Mouse (Mus musculus): ENCODE data around the gene Glcci1.

Gene Glcci1

GRCm38 (mm10) chr6:8492248-8492647 lies 17.2 kb upstream of the Glcci1 start:
- in situ Hi-C loops (cut with MboI; ENCODE audit: unreplicated experiment in 2 of 2) = loop anchor here in 1 of 2 experiments (10.0 kb wide), 3 partner anchors 193 to 637 kb away; no protein-coding TSS in a partner anchor

GRCm38 (mm10) chr6:8495109-8495826 lies 14.1 kb upstream of the Glcci1 start:
- in situ Hi-C loops (cut with MboI; ENCODE audit: unreplicated experiment in 2 of 2) = loop anchor here in 1 of 2 experiments (5.0 to 10.0 kb wide), 7 partner anchors 138 to 758 kb away; partner anchors contain the start of gene Mios

- in situ Hi-C loops (cut with MboI; ENCODE audit: unreplicated experiment in 2 of 2) = loop anchor here in 1 of 2 experiments (5.0 to 10.0 kb wide), 7 partner anchors 139 to 759 kb away; partner anchors contain the start of gene Mios
Measured at GRCm38 (mm10) chr6:8495827-8496222, 13.6 kb upstream of the Glcci1 start.

GRCm38 (mm10) chr6:8497234-8497867 lies 12.0 kb upstream of the Glcci1 start:
- in situ Hi-C loops (cut with MboI; ENCODE audit: unreplicated experiment in 2 of 2) = loop anchor here in 1 of 2 experiments (5.0 to 10.0 kb wide), 7 partner anchors 140 to 760 kb away; partner anchors contain the start of gene Mios

- in situ Hi-C loops (cut with MboI; ENCODE audit: unreplicated experiment in 2 of 2) = loop anchor here in 1 of 2 experiments (5.0 to 10.0 kb wide), 7 partner anchors 141 to 761 kb away; partner anchors contain the start of gene Mios
Measured at GRCm38 (mm10) chr6:8497868-8498257, 11.5 kb upstream of the Glcci1 start.

GRCm38 (mm10) chr6:8498961-8499360 lies 10.4 kb upstream of the Glcci1 start:
- in situ Hi-C loops (cut with MboI; ENCODE audit: unreplicated experiment in 2 of 2) = loop anchor here in 1 of 2 experiments (5.0 to 10.0 kb wide), 7 partner anchors 142 to 762 kb away; partner anchors contain the start of gene Mios

GRCm38 (mm10) chr6:8503953-8504352 lies 5.4 kb upstream of the Glcci1 start:
- in situ Hi-C loops (cut with MboI; ENCODE audit: unreplicated experiment in 2 of 2) = loop anchor here in 1 of 2 experiments (5.0 to 25.0 kb wide), 4 partner anchors 227 to 769 kb away; partner anchors contain the start of gene C1galt1

- in situ Hi-C loops (cut with MboI; ENCODE audit: unreplicated experiment in 2 of 2) = loop anchor here in 1 of 2 experiments (5.0 to 25.0 kb wide), 4 partner anchors 227 to 770 kb away; partner anchors contain the start of gene C1galt1
Measured at GRCm38 (mm10) chr6:8504521-8505228, 4.7 kb upstream of the Glcci1 start.

GRCm38 (mm10) chr6:8506631-8507030 lies 2.8 kb upstream of the Glcci1 start:
- in situ Hi-C loops (cut with MboI; ENCODE audit: unreplicated experiment in 2 of 2) = loop anchor here in 1 of 2 experiments (10.0 to 25.0 kb wide), 3 partner anchors 444 to 772 kb away; partner anchors contain the start of gene C1galt1

GRCm38 (mm10) chr6:8508883-8509536 lies 390 bp upstream of the Glcci1 start:
- in situ Hi-C loops (cut with MboI; ENCODE audit: unreplicated experiment in 2 of 2) = loop anchor here in 1 of 2 experiments (10.0 to 25.0 kb wide), 3 partner anchors 447 to 774 kb away; partner anchors contain the start of gene C1galt1

- in situ Hi-C loops (cut with MboI; ENCODE audit: unreplicated experiment in 2 of 2) = loop anchor here (5.0 to 25.0 kb wide), 5 partner anchors 185 to 775 kb away; partner anchors contain the start of gene C1galt1 (in 1 of the 2)
Measured at GRCm38 (mm10) chr6:8509961-8510863, 812 bp downstream of the Glcci1 start.

- in situ Hi-C loops (cut with MboI; ENCODE audit: unreplicated experiment in 2 of 2) = loop anchor here (5.0 to 25.0 kb wide), 3 partner anchors 184 to 449 kb away; no protein-coding TSS in a partner anchor
Measured at GRCm38 (mm10) chr6:8510864-8511428, 1.5 kb downstream of the Glcci1 start.

GRCm38 (mm10) chr6:8511447-8511846 lies 2.0 kb downstream of the Glcci1 start:
- in situ Hi-C loops (cut with MboI; ENCODE audit: unreplicated experiment in 2 of 2) = loop anchor here (5.0 to 25.0 kb wide), 3 partner anchors 183 to 449 kb away; no protein-coding TSS in a partner anchor

- in situ Hi-C loops (cut with MboI; ENCODE audit: unreplicated experiment in 2 of 2) = loop anchor here (5.0 to 25.0 kb wide), 3 partner anchors 182 to 450 kb away; no protein-coding TSS in a partner anchor
Measured at GRCm38 (mm10) chr6:8512416-8512815, 3.0 kb downstream of the Glcci1 start.

- in situ Hi-C loops (cut with MboI; ENCODE audit: unreplicated experiment in 2 of 2) = loop anchor here in 1 of 2 experiments (10.0 to 25.0 kb wide), 2 partner anchors 175 to 457 kb away; no protein-coding TSS in a partner anchor
Measured at GRCm38 (mm10) chr6:8519687-8520086, 10.3 kb downstream of the Glcci1 start.

- in situ Hi-C loops (cut with MboI; ENCODE audit: unreplicated experiment in 2 of 2) = loop anchor here in 1 of 2 experiments (25.0 kb wide), 1 partner anchor 459 kb away; no protein-coding TSS in a partner anchor
Measured at GRCm38 (mm10) chr6:8521231-8521630, 11.8 kb downstream of the Glcci1 start.

GRCm38 (mm10) chr6:8524717-8525116 lies 15.3 kb downstream of the Glcci1 start:
- in situ Hi-C loops (cut with MboI; ENCODE audit: unreplicated experiment in 2 of 2) = loop anchor here in 1 of 2 experiments (25.0 kb wide), 1 partner anchor 462 kb away; no protein-coding TSS in a partner anchor

Data from v-Abl transformed pro-B cells (cell line).